Mouse (Mus musculus) neural tube, embryonic 13.5 days (tissue): Measurements from ENCODE around the gene Tmem97. TPM values are rescaled to one million over a fixed set of nuclear protein-coding genes. Genes with fewer than 3 reads are reported as not detected.
"Not testable (repeated sequence)": the region's sequence is repeated elsewhere in the genome, so short reads cannot be mapped to it uniquely, and the experiment has no call there.

Source experiments
- ATAC-seq: fragments of 200-750 bp; cut with Nextera tagmentation; 2 replicates; pipeline ENCODE4 v1.8.0; 2017; ENCODE audit warnings: low read depth, mild to moderate bottlenecking, moderate TSS enrichment, moderate library complexity
- H3K27ac ChIP-seq: fragments of 300-500 bp; sonication (generic); replicated peaks from 2 replicates; pipeline ENCODE4 v1.5.1; 2015; ENCODE audit warnings: moderate library complexity, mild to moderate bottlenecking, inconsistent platforms
- H3K27me3 ChIP-seq: fragments of 300-500 bp; sonication (generic); 2 replicates; pipeline ENCODE4 v1.6.1; 2015; ENCODE audit warnings: mild to moderate bottlenecking, inconsistent platforms
- H3K36me3 ChIP-seq: fragments of 300-500 bp; sonication (generic); 2 replicates; pipeline ENCODE4 v1.6.1; 2015; ENCODE audit warnings: mild to moderate bottlenecking, inconsistent platforms
- H3K4me1 ChIP-seq: fragments of 300-500 bp; sonication (generic); replicated peaks from 2 replicates; pipeline ENCODE4 v1.6.1; 2015; ENCODE audit warnings: inconsistent platforms
- H3K4me2 ChIP-seq: fragments of 300-500 bp; sonication (generic); 2 replicates; pipeline ENCODE4 v1.6.1; 2015; ENCODE audit warnings: inconsistent platforms, mild to moderate bottlenecking, moderate library complexity
- H3K4me3 ChIP-seq: fragments of 300-500 bp; sonication (generic); 2 replicates; pipeline ENCODE4 v1.5.1; 2015; ENCODE audit warnings: mild to moderate bottlenecking, inconsistent platforms
- H3K9ac ChIP-seq: fragments of 300-500 bp; sonication (generic); 2 replicates; pipeline ENCODE4 v1.6.1; 2015; ENCODE audit warnings: moderate library complexity, mild to moderate bottlenecking, inconsistent platforms
- H3K9me3 ChIP-seq: fragments of 300-500 bp; sonication (generic); 2 replicates; pipeline ENCODE4 v1.6.1; 2016; ENCODE audit warnings: inconsistent platforms
- WGBS: fragments of 180-500 bp; shearing (Covaris S2); methylation state at CpG from one replicate; pipeline ENCODE4 v1.1.7; 2015; 5-methylcytosine and 5-hydroxymethylcytosine counted together
- polyA plus RNA-seq: library from polyadenylated mRNA; unstranded; fragments of >200 nt; fragmentation: Nextera tagmentation; extraction: Ambion mirVana; gene quantifications from 2 replicates; pipeline ENCODE4 v1.2.1, GENCODE M21; 2015

Tmem97 gene
- polyA plus RNA-seq, result 29.1 and 31.5 TPM in 2 replicates

DNA sequence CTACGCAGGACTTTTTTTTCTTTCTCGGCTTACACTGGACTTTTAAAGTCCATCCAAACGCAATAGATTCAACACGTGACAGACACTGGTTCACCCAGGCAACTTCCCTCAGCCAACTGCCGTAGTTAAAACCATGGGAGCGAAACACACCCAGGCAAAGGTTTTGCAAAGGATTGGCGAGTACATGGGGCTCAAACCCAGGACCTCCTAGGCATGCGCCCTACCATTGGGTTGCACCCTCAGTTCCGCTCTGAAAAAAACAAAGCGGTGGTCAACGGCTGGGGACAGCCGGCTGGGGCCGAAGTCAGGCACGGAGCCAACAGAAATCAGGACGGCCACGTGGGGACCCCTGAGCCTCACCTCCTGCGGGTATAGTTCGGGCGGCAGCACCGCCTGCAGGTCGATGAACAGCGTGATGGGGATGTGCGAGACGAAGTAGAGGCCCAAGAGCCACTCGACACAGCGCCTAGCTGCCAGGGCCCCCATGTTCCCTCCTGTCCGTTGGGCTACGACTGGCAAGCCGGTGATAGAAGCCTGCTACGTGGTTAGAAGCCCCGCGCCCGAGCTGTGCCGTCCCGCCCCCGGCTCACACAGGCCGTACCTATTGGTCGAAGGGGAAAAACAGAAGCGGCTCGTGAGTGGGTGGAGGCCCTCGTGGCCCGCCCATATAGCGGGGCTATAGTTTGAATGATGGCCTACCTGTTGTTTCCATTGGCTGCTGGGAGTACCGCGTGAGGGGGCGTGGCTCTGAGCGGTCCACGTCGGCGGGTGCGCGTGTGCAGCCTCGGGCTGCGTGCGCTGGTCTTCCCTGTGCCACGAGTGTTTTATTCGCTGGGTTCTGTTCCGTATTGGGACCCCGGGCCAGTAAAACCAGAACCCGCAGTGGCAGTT, at the start of gene Tmem97:
Tmem97 (minus strand) TSS at position 610 of the 891 bp plus-strand sequence.
- ATAC-seq, result peak; percentile 100
- under 1% methylated on average over 60 of the region's 60 CpGs for WGBS
- peak within 1 kb of the TSS; percentile 75 for H3K9ac ChIP-seq
- H3K4me2 ChIP-seq, result peak within 1 kb of the TSS; percentile 81
- peaks cover 7% of the 10 kb centered on the region; the same call in 1 of the 2 replicates for H3K9me3 ChIP-seq
- H3K27ac ChIP-seq, result peak within 1 kb of the TSS; percentile 90
- H3K4me3 ChIP-seq, result peak within 1 kb of the TSS; percentile 68
- peaks cover 3% of the 10 kb centered on the region; the same call in 1 of the 2 replicates for H3K36me3 ChIP-seq
- H3K27me3 ChIP-seq, result no peaks in the 10 kb centered on the region
- peaks cover 29% of the 10 kb centered on the region for H3K4me1 ChIP-seq

GRCm38 (mm10) chr11:78600051-78600450, 49.5 kb upstream of the Tmem97 start:
- 79% methylated on average over 4 of the region's 4 CpGs for WGBS
- ATAC-seq, result no peak
- no peaks in the 10 kb centered on the region for H3K9me3 ChIP-seq
- peaks cover 19% of the 10 kb centered on the region for H3K4me1 ChIP-seq
- H3K36me3 ChIP-seq, result peaks cover 8% of the 10 kb centered on the region; the same call in 1 of the 2 replicates
- no peak overlapping the region for H3K27ac ChIP-seq
- H3K9ac ChIP-seq, result no peak overlapping the region
- H3K4me2 ChIP-seq, result no peak overlapping the region
- no peaks in the 10 kb centered on the region for H3K27me3 ChIP-seq
- H3K4me3 ChIP-seq, result no peak overlapping the region

DNA sequence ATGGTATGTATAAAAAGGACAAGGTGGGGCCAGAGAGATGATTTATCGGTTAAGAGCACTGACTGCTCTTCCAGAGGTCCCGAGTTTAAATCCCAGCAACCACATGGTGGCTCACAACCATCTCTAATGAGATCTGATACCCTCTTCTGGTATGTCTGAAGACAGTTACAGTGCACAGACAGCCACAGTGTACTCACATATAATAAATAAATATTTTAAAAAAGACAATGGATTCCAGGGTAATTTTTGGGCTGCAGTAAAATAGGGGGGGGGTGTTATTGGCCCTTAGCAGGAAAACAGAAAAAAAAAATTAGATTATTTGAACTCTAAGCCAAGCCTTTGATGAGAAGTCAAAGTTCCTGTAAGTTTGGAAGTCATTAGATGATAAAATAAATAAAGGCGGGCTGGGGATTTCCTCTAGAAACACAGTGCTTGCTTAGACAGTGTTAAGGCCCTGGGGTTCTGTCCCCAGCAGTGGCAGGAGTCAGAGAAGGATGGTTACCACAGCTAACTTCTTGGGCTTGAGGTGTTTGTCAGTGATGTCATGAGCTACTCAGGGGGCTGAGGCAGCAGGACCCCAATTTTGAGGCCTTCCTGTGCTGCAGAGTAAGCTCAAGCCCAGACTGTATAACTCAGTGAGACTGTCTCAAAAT, 48.3 kb upstream of the Tmem97 start:
- ATAC-seq, result no peak
- H3K36me3 ChIP-seq, result peaks cover 8% of the 10 kb centered on the region; the same call in 1 of the 2 replicates
- 80% methylated on average over 3 of the region's 3 CpGs for WGBS

DNA sequence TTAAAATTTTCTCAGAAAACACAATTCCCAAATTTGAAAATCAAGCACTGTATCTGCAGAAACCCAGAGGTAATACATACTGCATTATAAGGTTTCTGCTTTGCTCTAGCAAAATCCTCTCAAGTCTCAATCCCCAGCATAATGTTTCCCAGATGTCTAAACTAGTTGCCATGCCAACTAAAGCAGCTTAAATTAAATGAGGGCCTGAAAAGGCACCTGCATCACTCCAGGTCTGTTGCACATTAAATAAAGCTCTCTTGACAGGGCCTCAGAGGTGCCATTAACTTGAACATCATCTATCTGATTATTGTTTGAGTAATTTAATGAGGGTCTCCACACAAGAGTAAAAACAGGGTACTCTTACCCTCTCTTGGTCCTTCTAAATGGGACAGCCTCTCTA, 46.2 kb upstream of the Tmem97 start:
- Histone ChIP-seq H3K4me2 (no peak overlapping the region), H3K27me3 (no peaks in the 10 kb centered on the region), H3K9me3 (no peaks in the 10 kb centered on the region), H3K27ac (no peak overlapping the region), H3K4me3 (no peak overlapping the region), H3K36me3 (peaks cover 8% of the 10 kb centered on the region; the same call in 1 of the 2 replicates), H3K9ac (no peak overlapping the region), H3K4me1 (peaks cover 19% of the 10 kb centered on the region)
- peak; percentile 56 for ATAC-seq

More for the DNA sequence above, 48.3 kb upstream of the Tmem97 start:
- Histone ChIP-seq H3K4me1 (peaks cover 19% of the 10 kb centered on the region), H3K27ac (no peak overlapping the region), H3K9ac (no peak overlapping the region), H3K4me3 (no peak overlapping the region), H3K27me3 (no peaks in the 10 kb centered on the region), H3K4me2 (no peak overlapping the region), H3K9me3 (no peaks in the 10 kb centered on the region)

DNA sequence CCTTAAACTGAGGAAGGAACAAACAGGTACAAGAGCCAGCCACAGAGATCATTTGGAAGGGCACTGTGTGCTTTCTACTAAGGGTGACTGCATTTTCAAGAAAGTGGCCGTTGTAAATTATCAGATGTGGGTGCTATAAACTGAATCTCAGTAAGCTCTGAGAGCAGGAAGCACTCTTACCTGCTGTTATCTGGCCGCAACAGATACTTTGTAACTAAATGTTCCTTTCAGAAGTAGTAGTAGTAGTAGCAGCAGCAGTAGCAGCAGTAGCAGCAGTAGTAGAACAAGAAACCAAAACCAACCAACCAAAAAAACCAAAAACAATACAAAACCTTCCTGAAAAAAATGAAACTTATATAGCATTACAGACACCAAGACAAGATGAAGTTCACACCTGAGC, 45.2 kb upstream of the Tmem97 start:
- Histone ChIP-seq H3K4me1 (peaks cover 19% of the 10 kb centered on the region), H3K4me3 (no peak overlapping the region), H3K9ac (no peak overlapping the region), H3K36me3 (peaks cover 8% of the 10 kb centered on the region; the same call in 1 of the 2 replicates), H3K27me3 (no peaks in the 10 kb centered on the region), H3K4me2 (no peak overlapping the region), H3K27ac (no peak overlapping the region), H3K9me3 (no peaks in the 10 kb centered on the region)
- ATAC-seq, result no peak
- 89% methylated on average over 2 of the region's 2 CpGs for WGBS

- Histone ChIP-seq H3K27me3 (no peaks in the 10 kb centered on the region), H3K4me2 (no peak overlapping the region), H3K9me3 (no peaks in the 10 kb centered on the region), H3K27ac (no peak overlapping the region), H3K9ac (no peak overlapping the region), H3K36me3 (peaks cover 8% of the 10 kb centered on the region; the same call in 1 of the 2 replicates), H3K4me1 (peaks cover 19% of the 10 kb centered on the region), H3K4me3 (no peak overlapping the region)
- 89% methylated on average over 6 of the region's 6 CpGs for WGBS
- no peak for ATAC-seq
These were observed 43.8 kb upstream of the Tmem97 start for GRCm38 (mm10) chr11:78594271-78594964.

- 94% methylated on average over 1 of the region's 1 CpGs for WGBS
These were observed 37.1 kb upstream of the Tmem97 start for GRCm38 (mm10) chr11:78587677-78588076.

GRCm38 (mm10) chr11:78586099-78586498, 35.5 kb upstream of the Tmem97 start:
- Histone ChIP-seq H3K4me1 (no peaks in the 10 kb centered on the region), H3K27me3 (no peaks in the 10 kb centered on the region), H3K27ac (no peak overlapping the region), H3K36me3 (peaks cover 37% of the 10 kb centered on the region), H3K9me3 (no peaks in the 10 kb centered on the region), H3K4me2 (no peak overlapping the region), H3K9ac (no peak overlapping the region), H3K4me3 (no peak overlapping the region)
- ATAC-seq, result no peak

More at GRCm38 (mm10) chr11:78587677-78588076, 37.1 kb upstream of the Tmem97 start:
- H3K36me3 ChIP-seq, result peaks cover 29% of the 10 kb centered on the region
- H3K4me3 ChIP-seq, H3K4me2 ChIP-seq, H3K27me3 ChIP-seq, H3K4me1 ChIP-seq, H3K27ac ChIP-seq, H3K9me3 ChIP-seq, H3K9ac ChIP-seq, ATAC-seq: not testable (repeated sequence)

DNA sequence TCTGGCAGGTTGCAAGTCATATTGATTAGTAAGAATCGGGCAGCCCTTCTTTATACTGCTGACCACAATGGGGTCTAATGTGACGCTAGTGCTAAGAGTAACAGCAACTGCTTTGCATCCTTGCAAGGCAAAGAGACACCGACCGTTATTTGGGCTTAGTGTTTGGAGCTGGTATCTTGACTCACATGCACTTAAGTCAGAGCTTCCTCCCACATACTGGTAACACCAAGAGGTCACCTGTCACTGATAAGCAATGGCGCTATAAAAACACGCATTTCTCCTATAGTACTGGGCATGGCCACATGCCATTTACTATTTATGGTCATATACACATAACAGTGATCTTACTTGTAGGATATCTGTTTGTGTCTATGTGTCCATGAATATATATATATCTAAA, 32.3 kb upstream of the Tmem97 start:
- no peak overlapping the region for H3K4me2 ChIP-seq
- ATAC-seq, result no peak
- no peak overlapping the region for H3K27ac ChIP-seq
- no peaks in the 10 kb centered on the region for H3K27me3 ChIP-seq
- H3K9ac ChIP-seq, result no peak overlapping the region
- 92% methylated on average over 6 of the region's 6 CpGs for WGBS
- H3K4me1 ChIP-seq, result no peaks in the 10 kb centered on the region
- H3K9me3 ChIP-seq, result no peaks in the 10 kb centered on the region
- H3K4me3 ChIP-seq, result no peak overlapping the region
- peaks cover 58% of the 10 kb centered on the region for H3K36me3 ChIP-seq

GRCm38 (mm10) chr11:78574975-78575374, 24.4 kb upstream of the Tmem97 start:
- no peak overlapping the region for H3K27ac ChIP-seq
- H3K9me3 ChIP-seq, result no peaks in the 10 kb centered on the region
- no peak overlapping the region for H3K4me3 ChIP-seq
- WGBS, result 61% methylated on average over 2 of the region's 2 CpGs
- no peak overlapping the region for H3K9ac ChIP-seq
- H3K4me2 ChIP-seq, result no peak overlapping the region
- H3K36me3 ChIP-seq, result peaks cover 69% of the 10 kb centered on the region
- no peak for ATAC-seq
- no peaks in the 10 kb centered on the region for H3K27me3 ChIP-seq
- no peaks in the 10 kb centered on the region for H3K4me1 ChIP-seq

GRCm38 (mm10) chr11:78574536-78574935, 24.0 kb upstream of the Tmem97 start:
- H3K9me3 ChIP-seq, result no peaks in the 10 kb centered on the region
- no peak for ATAC-seq
- H3K27me3 ChIP-seq, result no peaks in the 10 kb centered on the region
- 90% methylated on average over 3 of the region's 3 CpGs for WGBS
- H3K9ac ChIP-seq, result no peak overlapping the region
- no peaks in the 10 kb centered on the region for H3K4me1 ChIP-seq
- peaks cover 68% of the 10 kb centered on the region for H3K36me3 ChIP-seq
- no peak overlapping the region for H3K27ac ChIP-seq
- no peak overlapping the region for H3K4me2 ChIP-seq
- no peak overlapping the region for H3K4me3 ChIP-seq

- H3K27ac ChIP-seq, H3K4me3 ChIP-seq, H3K4me2 ChIP-seq, H3K9ac ChIP-seq, H3K4me1 ChIP-seq, ATAC-seq, H3K27me3 ChIP-seq, H3K9me3 ChIP-seq: not testable (repeated sequence)
- peaks cover 71% of the 10 kb centered on the region for H3K36me3 ChIP-seq
- WGBS, result 91% methylated on average over 3 of the region's 4 CpGs
These were observed 23.5 kb upstream of the Tmem97 start for GRCm38 (mm10) chr11:78574031-78574430.
